Mouse (Mus musculus): ENCODE data around the gene Fuca2. TPM values are rescaled to one million over a fixed set of nuclear protein-coding genes. Genes with fewer than 3 reads are reported as not detected.
"Not testable (repeated sequence)": the region's sequence is repeated elsewhere in the genome, so short reads cannot be mapped to it uniquely, and the experiment has no call there.

Fuca2 gene
- total RNA-seq (2014; fragmentation: Nextera tagmentation) (20.8 and 47.5 TPM in 2 replicates), total RNA-seq (2017) (27.3 and 29.3 TPM in 2 replicates)

DNA sequence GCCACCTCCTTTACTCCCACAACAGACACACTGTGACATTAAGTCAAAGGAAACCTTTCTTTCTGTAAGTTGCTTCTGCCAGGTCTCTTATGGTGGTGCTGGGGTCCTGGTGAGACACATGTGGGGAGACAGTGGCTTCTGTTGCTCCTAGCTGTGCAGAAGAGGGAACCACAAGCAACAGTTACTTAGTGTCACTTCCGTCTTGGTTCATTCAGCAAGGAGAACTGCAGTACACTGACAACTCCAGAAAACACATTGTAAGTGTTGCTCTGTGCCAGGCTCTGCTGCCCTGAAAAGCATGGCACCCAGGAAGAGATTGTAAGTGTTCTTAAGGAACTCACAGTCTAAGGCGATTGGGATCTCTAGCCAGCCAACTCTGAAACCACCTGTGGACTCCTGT lies at the start of gene Fuca2:
Gene Fuca2, plus strand, starts transcription at position 210 of the 400 bp plus-strand sequence.
- no peak for ATAC-seq (replicated peaks; ENCODE audit: low FRiP score, low TSS enrichment, poor library complexity, severe bottlenecking)

DNA sequence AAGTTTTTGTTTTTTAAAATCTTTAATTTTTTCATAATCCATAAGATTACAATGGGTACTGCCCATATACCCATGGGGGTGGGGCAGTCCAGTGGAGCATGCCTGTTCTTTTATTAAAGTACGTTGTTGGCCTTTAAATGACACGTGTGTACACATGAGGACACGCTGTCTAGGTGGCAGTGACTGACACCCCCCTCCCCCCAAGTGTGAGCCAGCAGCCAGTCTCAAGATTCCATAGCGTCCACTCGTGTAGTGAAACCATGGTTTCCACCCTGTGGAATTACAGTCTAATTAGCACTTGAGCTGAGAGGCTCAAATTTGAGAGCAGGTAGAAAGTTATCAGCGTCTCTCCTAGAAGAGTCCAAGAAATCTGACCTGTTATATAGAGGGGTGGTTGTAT lies 47.7 kb upstream of the Fuca2 start:
- no peak for ATAC-seq (replicated peaks; ENCODE audit: low FRiP score, low TSS enrichment, poor library complexity, severe bottlenecking)

DNA sequence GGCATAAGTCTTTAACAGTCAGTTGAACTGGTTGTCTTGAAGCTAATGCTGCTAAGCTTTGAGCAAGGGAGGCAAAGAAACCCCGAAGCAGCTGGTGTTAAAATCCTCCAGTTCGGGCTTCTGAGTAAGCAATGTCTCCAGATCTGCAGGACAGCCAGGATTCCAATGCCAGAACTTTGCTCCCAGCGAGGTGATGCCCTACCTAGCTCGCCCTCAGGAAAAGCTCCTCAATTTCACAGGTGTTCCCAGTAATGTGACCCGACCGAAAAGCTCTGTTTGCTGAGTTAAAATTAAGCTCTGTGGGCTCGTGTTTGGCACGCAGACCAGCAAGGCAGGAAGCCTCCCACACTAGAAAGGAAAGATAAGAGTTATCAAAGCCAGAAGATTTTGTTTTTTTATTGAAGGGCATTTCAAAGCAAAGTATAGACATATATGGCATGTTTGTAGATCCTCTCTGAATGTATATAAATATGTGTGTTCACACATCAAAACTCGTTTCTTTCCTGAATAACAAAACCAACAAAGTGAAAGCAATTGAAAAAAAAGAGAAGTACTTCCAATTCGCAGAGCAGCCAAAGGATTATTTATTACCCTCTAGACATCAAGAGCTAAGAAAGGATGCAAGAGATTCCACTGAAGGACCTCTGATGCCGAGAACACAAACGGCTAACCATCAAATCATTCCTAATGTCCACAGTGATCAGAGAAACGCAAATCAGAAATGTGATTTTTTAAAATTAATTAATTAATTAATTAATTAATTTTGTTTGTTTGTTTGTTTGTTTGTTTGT lies 45.9 kb upstream of the Fuca2 start:
- 0 out of 2 replicates have a peak, but pooled peaks have one; percentile 30 for ATAC-seq (replicated peaks; ENCODE audit: low FRiP score, low TSS enrichment, poor library complexity, severe bottlenecking)

DNA sequence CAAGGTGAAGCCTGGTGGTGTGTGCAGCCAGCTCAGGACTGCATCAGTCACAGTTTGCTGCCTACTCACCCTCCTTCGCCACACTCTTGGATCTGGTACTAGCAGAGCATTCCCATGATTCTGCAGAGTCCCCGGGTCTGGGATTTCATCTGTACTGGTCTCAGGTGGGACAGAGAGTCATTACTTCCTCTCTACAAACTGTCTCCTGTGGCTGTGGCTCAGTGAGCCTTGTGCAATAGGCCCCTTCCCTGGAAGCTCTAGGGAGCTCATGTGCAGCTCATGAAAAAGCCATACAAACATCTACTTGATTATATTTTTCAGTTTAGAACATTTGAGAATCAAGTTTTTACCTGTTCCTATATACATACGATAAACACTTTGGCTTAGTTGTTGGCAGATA lies 35.0 kb upstream of the Fuca2 start:
- ATAC-seq (replicated peaks; ENCODE audit: low FRiP score, low TSS enrichment, poor library complexity, severe bottlenecking): not testable (repeated sequence)

DNA sequence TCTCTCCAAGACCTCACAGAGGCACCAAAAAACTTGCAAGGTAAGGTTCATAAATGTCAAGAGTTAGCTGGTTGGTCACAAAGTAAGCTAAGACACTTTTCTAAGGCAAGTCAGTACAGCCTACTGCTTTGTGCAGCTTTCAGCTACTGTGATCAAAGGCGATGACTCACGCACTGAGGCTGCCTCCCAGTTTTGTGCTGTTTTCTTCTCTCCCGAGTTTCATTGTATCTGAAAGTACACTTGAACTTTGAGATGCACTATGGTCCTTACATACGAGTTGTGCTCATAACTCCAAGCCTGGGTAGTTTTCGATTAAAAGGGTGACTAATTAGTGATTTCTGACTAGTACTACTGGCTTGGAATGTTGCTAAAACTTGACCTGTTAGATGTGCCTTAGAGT lies 32.4 kb upstream of the Fuca2 start:
- ATAC-seq (replicated peaks; ENCODE audit: low FRiP score, low TSS enrichment, poor library complexity, severe bottlenecking): no peak

DNA sequence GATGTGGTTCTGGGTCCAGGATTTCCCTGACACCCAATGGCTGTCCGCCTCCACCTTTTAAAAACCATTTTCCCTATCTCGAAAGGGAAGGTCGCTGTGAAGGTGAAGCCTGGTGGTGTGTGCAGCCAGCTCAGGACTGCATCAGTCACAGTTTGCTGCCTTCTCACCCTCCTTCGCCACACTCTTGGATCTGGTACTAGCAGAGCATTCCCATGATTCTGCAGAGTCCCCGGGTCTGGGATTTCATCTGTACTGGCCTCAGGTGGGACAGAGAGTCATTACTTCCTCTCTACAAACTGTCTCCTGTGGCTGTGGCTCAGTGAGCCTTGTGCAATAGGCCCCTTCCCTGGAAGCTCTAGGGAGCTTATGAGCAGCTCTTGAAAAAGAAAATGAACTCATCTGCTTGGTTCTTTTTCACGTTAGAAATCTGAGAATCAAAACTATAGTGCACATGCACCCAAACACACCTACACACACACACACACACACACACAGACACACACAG lies 31.3 kb upstream of the Fuca2 start:
- ATAC-seq (replicated peaks; ENCODE audit: low FRiP score, low TSS enrichment, poor library complexity, severe bottlenecking): not testable (repeated sequence)

DNA sequence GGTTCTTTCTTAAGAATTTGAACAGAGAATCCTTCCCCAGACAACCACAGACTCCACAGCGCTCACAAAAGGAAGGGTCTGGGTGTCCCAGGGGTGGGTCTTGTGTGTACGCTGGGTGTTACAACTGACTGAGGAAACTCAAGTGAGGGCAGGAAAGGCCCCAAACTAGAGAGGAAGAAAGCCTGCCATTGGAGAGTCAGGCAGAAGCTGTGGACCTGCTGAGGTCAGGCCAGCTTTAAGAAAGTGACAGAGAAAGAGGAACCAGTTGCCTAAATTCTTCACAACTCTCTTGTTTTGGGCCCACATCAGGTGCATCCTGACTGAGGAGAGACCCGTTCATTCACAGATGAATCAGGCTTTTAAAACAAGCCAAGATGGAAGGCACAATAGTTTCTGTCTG lies 29.1 kb upstream of the Fuca2 start:
- ATAC-seq (replicated peaks; ENCODE audit: low FRiP score, low TSS enrichment, poor library complexity, severe bottlenecking): no peak

DNA sequence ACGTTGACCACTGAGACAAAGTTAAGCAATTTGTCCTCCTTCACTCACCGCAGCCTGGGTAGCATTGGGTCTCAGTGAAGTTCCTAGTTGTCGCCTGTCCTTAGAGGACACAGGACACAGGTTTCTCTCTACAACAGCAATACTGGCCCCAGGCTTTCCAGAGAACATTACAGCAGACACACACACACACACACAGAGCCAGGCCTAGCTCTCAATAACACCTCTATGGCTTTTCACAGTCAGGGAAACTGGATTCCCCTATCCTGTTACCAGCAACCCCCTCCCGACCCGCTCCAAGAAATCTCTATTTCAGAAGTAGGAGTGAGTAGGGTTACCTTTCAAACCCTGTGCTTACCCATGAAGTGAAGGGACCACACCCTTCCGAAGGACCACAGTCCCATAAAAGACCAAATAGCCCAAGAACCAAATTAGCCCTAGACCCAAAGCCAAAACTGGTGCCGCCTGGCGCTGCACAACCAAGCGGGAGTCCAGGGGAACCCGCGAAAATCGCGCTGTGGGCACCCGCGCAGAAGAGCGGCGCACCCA lies 26.0 kb upstream of the Fuca2 start:
- ATAC-seq (replicated peaks; ENCODE audit: low FRiP score, low TSS enrichment, poor library complexity, severe bottlenecking): 0 out of 2 replicates have a peak, but pooled peaks have one; percentile 43

DNA sequence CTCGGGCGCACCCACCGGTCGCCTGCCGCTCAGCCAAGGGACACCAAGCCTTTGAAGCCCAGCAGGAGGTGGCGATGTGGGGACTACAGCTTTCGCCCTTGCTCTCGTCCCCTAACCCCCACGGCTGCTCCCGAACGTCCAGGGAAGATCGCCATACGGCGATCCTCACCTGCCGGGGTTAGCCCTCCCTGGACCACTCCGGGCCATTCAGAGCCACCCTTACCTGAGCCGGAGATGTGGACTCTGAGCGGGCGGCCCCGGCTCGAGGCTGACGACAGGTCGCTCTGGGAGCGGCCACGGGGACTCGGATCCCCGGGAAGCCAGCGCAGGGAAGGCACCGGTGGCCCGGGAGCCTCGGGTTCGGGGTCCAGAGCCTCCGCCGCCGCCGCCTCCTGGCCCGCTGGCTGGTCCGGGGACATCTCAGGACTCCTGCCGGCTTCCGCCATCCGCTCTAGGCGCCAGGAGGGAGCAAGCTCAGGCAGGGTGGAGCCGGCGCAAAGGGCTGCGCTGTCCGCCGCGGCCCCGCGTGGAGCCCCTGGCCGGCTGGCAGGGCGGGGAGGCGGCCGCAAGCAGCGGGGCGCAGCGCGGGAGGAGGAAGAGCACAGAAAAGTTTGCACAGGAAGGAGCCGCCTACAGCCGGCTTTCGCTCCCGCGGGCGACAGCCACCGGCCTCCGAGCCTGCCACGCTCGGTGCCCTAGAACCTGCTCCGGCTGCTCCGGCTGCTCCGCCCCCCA lies 25.3 kb upstream of the Fuca2 start, which contains the start of gene Phactr2:
Gene Phactr2, minus strand, starts transcription at position 580 of the 735 bp plus-strand sequence.
- ATAC-seq (replicated peaks; ENCODE audit: low FRiP score, low TSS enrichment, poor library complexity, severe bottlenecking): peak; percentile 60

DNA sequence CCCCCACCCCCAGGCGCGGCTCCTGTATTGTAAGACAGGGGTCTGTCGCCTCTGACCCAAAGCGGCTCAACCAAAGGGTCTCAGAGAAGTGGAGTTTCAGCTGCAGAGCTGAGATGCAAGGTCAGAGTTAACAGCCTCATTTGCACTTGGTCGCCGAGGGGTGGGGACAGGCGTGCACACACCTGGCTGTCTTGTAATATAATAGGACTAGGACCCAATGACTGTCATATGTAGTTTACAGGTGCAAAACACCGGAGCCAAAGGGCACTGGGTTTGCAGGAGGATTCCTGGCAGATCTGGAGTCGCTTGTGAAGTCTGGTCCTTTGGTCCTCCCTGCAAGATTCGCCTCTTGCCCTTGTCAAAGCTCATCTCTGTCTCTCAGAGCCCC lies 24.8 kb upstream of the Fuca2 start:
- ATAC-seq (replicated peaks; ENCODE audit: low FRiP score, low TSS enrichment, poor library complexity, severe bottlenecking): no peak

DNA sequence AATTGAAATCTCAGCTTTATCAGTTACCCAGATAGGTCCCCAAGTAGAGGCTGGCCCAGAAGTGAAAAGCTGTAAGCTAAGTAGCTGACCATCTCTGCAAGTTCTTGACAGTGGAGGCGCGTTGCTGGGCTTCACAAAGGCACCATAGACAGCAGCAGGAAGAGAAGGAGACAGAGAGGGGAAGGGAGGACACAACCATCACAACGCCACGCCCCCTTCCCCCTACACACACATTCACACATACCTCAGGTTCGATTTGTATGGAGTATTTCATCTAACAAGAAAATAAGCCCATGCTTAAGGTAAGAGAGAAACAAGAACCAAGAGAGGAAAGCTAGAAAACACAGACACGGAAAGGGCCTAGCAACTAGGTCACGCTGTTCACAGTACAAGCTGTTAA lies 24.2 kb upstream of the Fuca2 start:
- no peak for ATAC-seq (replicated peaks; ENCODE audit: low FRiP score, low TSS enrichment, poor library complexity, severe bottlenecking)

DNA sequence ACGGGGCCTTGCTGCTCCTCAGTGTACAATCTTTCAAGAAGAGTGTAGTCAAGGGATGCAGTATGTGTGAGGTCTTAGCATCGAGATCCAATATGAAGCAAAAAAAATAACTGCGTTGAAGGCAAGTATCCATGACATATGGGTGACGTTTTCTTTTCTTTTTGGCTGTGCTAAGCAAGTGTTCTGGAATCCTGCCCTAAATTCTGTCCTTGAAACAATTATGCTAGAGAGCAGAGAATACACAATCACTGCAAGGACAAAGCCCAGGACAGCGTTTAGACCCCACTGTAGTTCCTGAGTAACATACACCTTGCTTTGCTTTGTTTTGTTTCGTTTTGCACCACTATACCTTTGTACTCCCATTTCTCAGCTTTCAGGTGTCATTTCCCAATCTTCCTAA lies 20.0 kb upstream of the Fuca2 start:
- ATAC-seq (replicated peaks; ENCODE audit: low FRiP score, low TSS enrichment, poor library complexity, severe bottlenecking): no peak

DNA sequence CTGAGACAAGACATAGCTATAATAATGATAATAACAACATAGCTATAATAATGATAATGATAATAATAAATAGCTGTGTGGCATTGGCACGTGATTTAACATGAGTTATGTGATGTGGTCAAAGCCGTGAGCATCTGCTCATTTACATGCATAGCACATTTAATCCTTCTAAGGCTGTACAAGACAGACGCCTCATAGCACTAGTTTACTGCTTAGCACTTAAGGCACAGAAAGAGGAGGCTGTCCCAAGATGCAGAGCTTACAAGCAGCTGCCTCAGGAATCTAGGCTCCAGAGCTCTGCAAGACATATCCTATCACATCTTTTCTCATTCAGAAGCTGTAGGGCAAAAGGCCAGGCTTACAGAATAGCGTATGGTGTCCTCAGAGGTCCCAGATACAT lies 13.4 kb upstream of the Fuca2 start:
- ATAC-seq (replicated peaks; ENCODE audit: low FRiP score, low TSS enrichment, poor library complexity, severe bottlenecking): no peak

DNA sequence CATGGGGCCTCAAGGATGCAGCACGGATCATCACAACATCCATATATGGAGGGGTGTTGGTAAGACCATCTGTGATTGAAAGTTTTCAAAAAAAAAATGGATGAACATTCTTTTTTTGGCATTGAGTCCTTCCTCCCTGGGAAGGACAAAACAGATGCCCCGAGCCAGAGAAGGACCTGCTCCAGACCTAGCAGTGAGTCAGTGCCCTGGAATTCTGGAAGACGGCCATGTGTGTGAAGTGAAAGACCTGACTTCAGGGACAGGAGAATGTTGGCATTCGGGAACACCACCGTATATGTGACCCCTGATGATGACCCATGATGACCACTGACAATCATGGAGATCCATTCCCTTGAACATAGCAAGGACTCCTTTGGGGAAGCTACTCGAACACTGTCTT lies 9.7 kb upstream of the Fuca2 start:
- ATAC-seq (replicated peaks; ENCODE audit: low FRiP score, low TSS enrichment, poor library complexity, severe bottlenecking): no peak

DNA sequence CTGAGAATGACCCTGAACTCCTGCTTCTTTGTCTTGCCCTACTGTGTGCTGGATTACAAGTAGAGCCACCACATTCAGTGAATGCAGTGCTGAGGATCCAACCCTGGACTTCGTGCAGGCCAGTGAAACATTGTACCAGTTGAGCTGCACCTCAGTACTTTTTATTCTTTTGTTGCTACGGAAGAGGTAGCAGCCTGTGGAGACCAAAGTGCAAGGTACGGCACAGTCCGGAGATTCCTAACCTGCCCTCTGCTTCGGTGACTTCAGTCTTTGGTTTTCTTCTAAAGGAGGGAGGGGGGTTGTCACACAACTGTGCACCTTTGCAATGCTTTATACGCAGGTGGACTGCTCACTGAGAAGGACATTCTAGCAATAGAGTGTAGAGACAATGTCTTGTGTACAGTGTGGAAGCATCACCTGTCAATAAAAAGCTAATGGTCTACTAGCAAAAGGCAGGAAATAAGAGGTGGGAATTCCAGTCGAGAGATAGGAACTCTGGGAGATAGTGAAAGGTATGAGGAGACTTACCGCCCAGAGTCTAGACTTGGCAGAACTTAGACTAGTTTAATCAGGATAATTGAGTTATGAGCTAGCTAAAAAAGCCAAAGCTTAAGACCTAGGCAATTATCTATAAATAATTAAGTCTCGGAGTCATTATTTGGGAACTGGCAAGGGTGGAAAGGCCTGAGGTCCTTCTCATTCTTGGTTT lies 5.2 kb upstream of the Fuca2 start:
- no peak for ATAC-seq (replicated peaks; ENCODE audit: low FRiP score, low TSS enrichment, poor library complexity, severe bottlenecking)

DNA sequence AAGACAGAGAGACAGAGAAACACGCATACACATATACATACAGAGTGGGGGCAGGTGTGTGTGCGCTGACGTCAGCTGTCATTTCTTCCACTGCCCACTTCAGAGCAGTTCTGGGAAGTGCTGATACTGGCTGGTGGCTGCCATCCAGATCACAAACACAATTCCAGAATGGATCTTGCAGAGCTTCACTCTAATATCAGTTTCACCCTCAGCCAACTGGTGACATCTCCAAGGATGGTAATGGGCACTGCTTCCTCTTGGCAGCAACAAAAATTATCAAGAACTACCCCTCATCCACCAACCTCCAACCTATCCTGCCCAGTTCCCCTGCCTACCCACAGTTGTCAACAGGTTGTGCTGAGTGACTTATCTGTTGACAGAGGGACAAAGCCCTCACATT lies 3.0 kb upstream of the Fuca2 start:
- ATAC-seq (replicated peaks; ENCODE audit: low FRiP score, low TSS enrichment, poor library complexity, severe bottlenecking): no peak

DNA sequence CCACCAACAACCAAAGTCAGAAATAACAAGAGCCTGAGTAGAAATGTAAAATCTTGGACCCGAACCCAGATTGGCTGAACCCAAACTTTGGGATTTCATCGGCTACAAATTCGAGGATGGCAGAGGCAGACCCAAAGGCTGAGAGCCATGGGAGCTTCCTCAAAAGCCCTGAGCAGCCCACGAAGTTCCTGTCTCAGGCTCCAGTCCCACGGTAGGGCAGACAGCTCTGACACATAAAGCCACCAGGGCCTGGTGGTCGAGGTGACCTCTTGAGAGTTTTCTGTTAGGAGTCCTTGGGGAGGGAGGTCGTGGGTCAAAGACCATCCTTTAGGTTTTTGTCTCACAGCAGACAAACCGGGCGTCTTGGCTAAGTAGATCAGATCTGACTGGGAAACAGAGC lies 1.1 kb downstream of the Fuca2 start:
- no peak for ATAC-seq (replicated peaks; ENCODE audit: low FRiP score, low TSS enrichment, poor library complexity, severe bottlenecking)

DNA sequence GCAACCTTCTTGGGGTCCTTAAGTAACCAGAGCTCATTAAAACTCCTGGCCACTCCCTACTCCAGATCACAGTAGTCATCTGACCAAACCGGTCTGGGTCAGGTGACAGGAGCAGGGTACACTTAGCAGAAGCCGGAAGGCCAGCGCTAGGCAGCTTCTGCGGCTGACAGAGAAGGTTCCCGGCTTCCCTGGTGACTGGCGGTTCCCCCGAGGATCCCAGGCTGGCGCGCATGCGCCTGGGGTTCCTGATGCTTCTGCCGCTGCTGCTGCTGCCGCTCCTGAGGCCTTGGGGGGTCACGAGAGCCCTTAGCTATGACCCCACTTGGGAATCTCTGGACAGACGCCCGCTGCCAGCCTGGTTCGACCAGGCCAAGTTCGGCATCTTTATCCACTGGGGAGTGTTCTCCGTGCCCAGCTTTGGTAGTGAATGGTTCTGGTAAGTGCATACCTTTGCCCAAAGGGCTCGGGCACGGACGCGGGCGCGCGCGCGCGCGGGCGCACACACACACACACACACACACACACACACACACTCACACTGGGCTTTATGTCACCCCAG lies 1.7 kb downstream of the Fuca2 start:
- peak; percentile 70 for ATAC-seq (replicated peaks; ENCODE audit: low FRiP score, low TSS enrichment, poor library complexity, severe bottlenecking)

DNA sequence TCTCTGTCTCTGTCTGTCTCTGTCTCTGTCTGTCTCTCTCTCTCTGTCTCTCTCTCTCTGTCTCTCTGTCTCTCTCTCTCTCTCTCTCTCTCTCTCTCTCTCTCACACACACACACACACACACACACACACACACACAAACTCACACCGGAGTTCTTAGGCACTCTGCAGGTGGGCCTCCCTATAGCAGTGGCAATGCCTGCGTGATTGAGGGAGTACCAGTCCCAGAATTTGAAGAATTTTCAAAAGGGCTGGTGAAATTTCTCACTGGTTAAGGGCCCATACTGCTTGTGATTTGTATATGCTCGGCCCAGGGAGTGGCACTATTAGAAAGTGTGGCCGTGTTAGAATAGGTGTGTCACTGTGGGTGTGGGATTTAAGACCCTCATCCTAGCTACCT lies 2.2 kb downstream of the Fuca2 start:
- not testable (repeated sequence) for ATAC-seq (replicated peaks; ENCODE audit: low FRiP score, low TSS enrichment, poor library complexity, severe bottlenecking)

Data from megakaryocyte-erythroid progenitor cell, adult 5-6 weeks (primary cell).